ENCODE assay signal across 9 mouse cellular contexts in genomic region chr4:104452587-104452986, GRCm38 (mm10).
DNase-seq lines count a peak whose midpoint lies in the region; ATAC-seq and TF ChIP-seq lines count a peak whose summit lies in the region.
"Had no signal": no experiment of that assay in that cellular context is flagged by ENCODE, and none has a peak within 500 bp of the region (broad histone marks: within the 10 kb centered on the region; RNA-seq: fewer than 3 reads in every experiment).

No protein-coding gene starts in this region.

- 55% methylated on average over 7 of the region's 7 CpGs for WGBS in lung, embryonic 14.5 days
- 66% methylated on average over 7 of the region's 7 CpGs for WGBS in lung, postnatal 0 days
- 54% methylated on average over 7 of the region's 7 CpGs for WGBS in forebrain, embryonic 14.5 days
- 72% methylated on average over 7 of the region's 7 CpGs for WGBS in liver, embryonic 11.5 days

- TF ChIP-seq CTCF in lung, embryonic 14.5 days (IDR thresholded peaks at IDR 0.05; ENCODE audit: low read depth), result no peak
- no peak for TF ChIP-seq CTCF in lung, postnatal 0 days (IDR thresholded peaks at IDR 0.05)

- H3K4me3 ChIP-seq in lung, embryonic 14.5 days (ENCODE audit: low read depth, low read length), result no peak overlapping the region
- H3K4me3 ChIP-seq in lung, postnatal 0 days (ENCODE audit: low read depth, low read length), result no peak overlapping the region
- H3K4me3 ChIP-seq in forebrain, embryonic 14.5 days (ENCODE audit: low read depth, low read length), result no peak overlapping the region
- no peak overlapping the region for H3K4me3 ChIP-seq in liver, embryonic 11.5 days (ENCODE audit: low read depth, low read length)

- H3K27ac ChIP-seq in lung, embryonic 14.5 days (ENCODE audit: low read depth), result no peak overlapping the region
- no peak overlapping the region for H3K27ac ChIP-seq in lung, postnatal 0 days (ENCODE audit: low read length)
- no peak overlapping the region; the same call in 1 of the 2 replicates for H3K27ac ChIP-seq in forebrain, embryonic 14.5 days (ENCODE audit: low read depth, low read length)
- H3K27ac ChIP-seq in liver, embryonic 11.5 days (ENCODE audit: low read depth, low read length), result no peak overlapping the region

- no peaks in the 10 kb centered on the region for H3K9me3 ChIP-seq in lung, embryonic 14.5 days (ENCODE audit: low read depth, low read length)
- H3K9me3 ChIP-seq in lung, postnatal 0 days (ENCODE audit: low read length), result no peaks in the 10 kb centered on the region
- no peaks in the 10 kb centered on the region for H3K9me3 ChIP-seq in forebrain, embryonic 14.5 days (replicated peaks; ENCODE audit: control insufficient read depth, low read length)
- no peaks in the 10 kb centered on the region for H3K9me3 ChIP-seq in liver, embryonic 11.5 days (ENCODE audit: control insufficient read depth, low read length)

- no peak for TF ChIP-seq EP300 in lung, postnatal 0 days (IDR thresholded peaks at IDR 0.05)

- H3K4me2 ChIP-seq in lung, embryonic 14.5 days, result no peak overlapping the region
- H3K4me2 ChIP-seq in lung, postnatal 0 days (replicated peaks; ENCODE audit: low read depth, low read length), result no peak overlapping the region
- H3K4me2 ChIP-seq in forebrain, embryonic 14.5 days (ENCODE audit: low read length), result no peak overlapping the region
- no peak overlapping the region for H3K4me2 ChIP-seq in liver, embryonic 11.5 days

- DNase-seq in lung, embryonic 14.5 days, result peak; percentile 26
- no peak for DNase-seq in lung, postnatal 0 days (ENCODE audit: low spot score)
- DNase-seq in forebrain, embryonic 14.5 days (ENCODE audit: low spot score), result peak; percentile 64
- peak; percentile 60 to 89 for DNase-seq in layer of hippocampus, postnatal 14 days (ENCODE audit: low spot score in 2 of 2)
- peak; percentile 46 for DNase-seq in right cerebral cortex, postnatal 4 days
- no peak for DNase-seq in adrenal gland, adult 18-20 months (ENCODE audit: low spot score in 2 of 2)
- no peak for DNase-seq in liver, embryonic 11.5 days (ENCODE audit: low spot score)
- no peak for DNase-seq in adrenal gland, adult (ENCODE audit: inconsistent age in 2 of 2, low spot score in 1 of 2)
- DNase-seq: kidney, adult 9 months had no signal

- no peak for ATAC-seq in lung, embryonic 14.5 days (ENCODE audit: insufficient read depth)
- ATAC-seq in lung, postnatal 0 days, result no peak
- no peak for ATAC-seq in forebrain, embryonic 14.5 days
- no peak for ATAC-seq in liver, embryonic 11.5 days (replicated peaks; ENCODE audit: low FRiP score)

- no peak overlapping the region for H3K9ac ChIP-seq in lung, embryonic 14.5 days
- H3K9ac ChIP-seq in lung, postnatal 0 days (replicated peaks; ENCODE audit: low read depth), result no peak overlapping the region
- no peak overlapping the region for H3K9ac ChIP-seq in forebrain, embryonic 14.5 days (ENCODE audit: low read length)
- H3K9ac ChIP-seq in liver, embryonic 11.5 days (ENCODE audit: low read depth, low read length), result no peak overlapping the region

- H3K4me1 ChIP-seq in lung, embryonic 14.5 days (ENCODE audit: insufficient read depth), result no peaks in the 10 kb centered on the region
- H3K4me1 ChIP-seq in lung, postnatal 0 days (ENCODE audit: insufficient read depth, low read depth, low read length), result no peaks in the 10 kb centered on the region
- H3K4me1 ChIP-seq in forebrain, embryonic 14.5 days (ENCODE audit: control insufficient read depth, insufficient read depth, low read length), result peaks cover 14% of the 10 kb centered on the region
- H3K4me1 ChIP-seq in liver, embryonic 11.5 days (replicated peaks; ENCODE audit: control insufficient read depth, insufficient read depth, low read length), result no peaks in the 10 kb centered on the region

- H3K36me3 ChIP-seq in lung, embryonic 14.5 days (ENCODE audit: insufficient read depth), result no peaks in the 10 kb centered on the region
- no peaks in the 10 kb centered on the region for H3K36me3 ChIP-seq in lung, postnatal 0 days (ENCODE audit: insufficient read depth, low read length)
- H3K36me3 ChIP-seq in forebrain, embryonic 14.5 days (ENCODE audit: control insufficient read depth, insufficient read depth, low read length), result 0 out of 2 replicates have a peak, but pooled peaks cover 5% of the 10 kb centered on the region
- H3K36me3 ChIP-seq in liver, embryonic 11.5 days (ENCODE audit: control insufficient read depth, insufficient read depth, low read length), result no peaks in the 10 kb centered on the region

- H3K27me3 ChIP-seq in lung, embryonic 14.5 days (ENCODE audit: insufficient read depth, low read length), result no peaks in the 10 kb centered on the region
- no peaks in the 10 kb centered on the region for H3K27me3 ChIP-seq in lung, postnatal 0 days (replicated peaks; ENCODE audit: insufficient read depth, low read length)
- no peaks in the 10 kb centered on the region for H3K27me3 ChIP-seq in forebrain, embryonic 14.5 days (replicated peaks; ENCODE audit: control insufficient read depth, insufficient read depth, low read length)
- no peaks in the 10 kb centered on the region for H3K27me3 ChIP-seq in liver, embryonic 11.5 days (replicated peaks; ENCODE audit: control insufficient read depth, insufficient read depth, low read length)

Comparison
In these comparisons a context has a peak if more than half of its experiments do, and no peak if none do; other contexts are left out.
1. DNase-seq: peak in lung, embryonic 14.5 days (single experiment), forebrain, embryonic 14.5 days (single experiment), layer of hippocampus, postnatal 14 days (2 of 2) and right cerebral cortex, postnatal 4 days (single experiment); none in lung, postnatal 0 days (single experiment), adrenal gland, adult 18-20 months (0 of 2), liver, embryonic 11.5 days (single experiment) and adrenal gland, adult (0 of 2).